Mouse (Mus musculus) MEL (cell line): ENCODE data around the gene Dock1.

Experiments used
- CHD2 ChIP-seq: IDR thresholded peaks from 2 replicates; pipeline ENCODE4 v1.6.1; 2011; ENCODE audit warnings: low read length, improper control_type of control experiment
- CTCF ChIP-seq, 3 experiments: IDR thresholded peaks in 2 of 3; conservative IDR thresholded peaks in 1 of 3; 2 replicates each; pipeline ENCODE4 v1.5.1; 2011 to 2012; ENCODE audit warnings: low read length in 3 of 3, low read depth in 2 of 3, mild to moderate bottlenecking in 2 of 3, improper control_type of control experiment in 1 of 3, inconsistent platforms in 1 of 3, mixed read lengths in 1 of 3, moderate library complexity in 1 of 3; ENCODE audit not compliant: control insufficient read depth in 1 of 3, insufficient read depth in 1 of 3, poor library complexity in 1 of 3, severe bottlenecking in 1 of 3
- EP300 ChIP-seq, 2 experiments: IDR thresholded peaks; 2 replicates each; pipeline ENCODE4 v1.6.1; 2011; ENCODE audit warnings: improper control_type of control experiment in 2 of 2, low read length in 2 of 2, low read depth in 1 of 2, mild to moderate bottlenecking in 1 of 2
- GABPA ChIP-seq: IDR thresholded peaks from 2 replicates; pipeline ENCODE4 v1.6.1; 2012; ENCODE audit warnings: low read depth, mild to moderate bottlenecking, inconsistent platforms, low read length, improper control_type of control experiment, moderate library complexity
- MAFK ChIP-seq: IDR thresholded peaks from 2 replicates; pipeline ENCODE4 v1.6.1; 2011; ENCODE audit warnings: low read depth, mild to moderate bottlenecking, low read length, improper control_type of control experiment, borderline replicate concordance
- MAX ChIP-seq: IDR thresholded peaks from 2 replicates; pipeline ENCODE4 v1.6.1; 2011; ENCODE audit warnings: low read length, improper control_type of control experiment
- MAZ ChIP-seq: IDR thresholded peaks from 2 replicates; pipeline ENCODE4 v1.6.1; 2012; ENCODE audit warnings: low read depth, mild to moderate bottlenecking, inconsistent platforms, low read length, improper control_type of control experiment
- POLR2A ChIP-seq, 2 experiments: IDR thresholded peaks; 2 replicates each; pipeline ENCODE4 v1.6.1; 2011 to 2012; ENCODE audit warnings: low read length in 2 of 2, mild to moderate bottlenecking in 2 of 2, control low read depth in 1 of 2, improper control_type of control experiment in 1 of 2, low read depth in 1 of 2, moderate library complexity in 1 of 2; ENCODE audit not compliant: control insufficient read depth in 1 of 2, insufficient read depth in 1 of 2, poor library complexity in 1 of 2
- POLR2AphosphoS5 ChIP-seq: IDR thresholded peaks from 2 replicates; pipeline ENCODE4 v1.6.1; 2012; ENCODE audit warnings: low read depth, borderline replicate concordance, mild to moderate bottlenecking, inconsistent platforms, low read length, moderate library complexity, mixed read lengths
- RCOR1 ChIP-seq: IDR thresholded peaks from 2 replicates; pipeline ENCODE4 v1.6.1; 2012; ENCODE audit warnings: low read depth, mild to moderate bottlenecking, inconsistent platforms, low read length, improper control_type of control experiment
- SIN3A ChIP-seq: IDR thresholded peaks from 2 replicates; pipeline ENCODE4 v1.6.1; 2012; ENCODE audit warnings: low read length, improper control_type of control experiment, inconsistent platforms
- TCF12 ChIP-seq: IDR thresholded peaks from 2 replicates; pipeline ENCODE4 v1.6.1; 2014; ENCODE audit warnings: low read depth, mild to moderate bottlenecking, inconsistent platforms, low read length, improper control_type of control experiment, moderate library complexity
- UBTF ChIP-seq: IDR thresholded peaks from 2 replicates; pipeline ENCODE4 v1.6.1; 2012; ENCODE audit warnings: low read depth, mild to moderate bottlenecking, inconsistent platforms, low read length, improper control_type of control experiment, moderate library complexity, borderline replicate concordance; ENCODE audit not compliant: insufficient read depth

DNA sequence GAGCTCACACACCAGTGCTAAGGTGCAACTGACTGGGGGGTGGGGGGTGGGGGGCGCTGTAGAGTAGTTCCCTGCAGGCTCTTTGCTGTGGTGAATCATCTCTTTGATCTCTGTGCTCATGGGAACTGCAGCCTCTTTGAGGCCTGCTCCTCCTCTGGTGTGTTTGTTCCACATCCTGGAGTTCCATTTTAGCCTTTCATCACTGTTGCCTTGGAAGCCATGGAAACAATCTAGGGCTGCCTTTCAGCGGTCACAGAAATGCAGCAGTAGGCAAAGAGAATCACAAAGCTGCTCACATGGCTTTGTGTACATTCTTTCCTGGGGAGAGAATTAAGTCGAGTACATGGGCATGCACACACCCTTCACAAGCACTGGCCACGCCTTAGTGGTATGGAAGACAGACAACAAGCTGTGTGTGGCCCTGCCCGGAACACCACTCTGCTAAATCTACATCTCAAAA, 468.7 kb downstream of the Dock1 start:
- no peak for TF ChIP-seq POLR2AphosphoS5
- TF ChIP-seq UBTF: no peak
- TF ChIP-seq GABPA: no peak
- no peak for TF ChIP-seq EP300 (IDR thresholded peaks at IDR 0.05; ENCODE audit: low read depth in 1 of 2, low read length in 2 of 2)
- no peak for TF ChIP-seq CTCF (IDR thresholded peaks at IDR 0.05 in 2 of 3, conservative IDR thresholded peaks at IDR 0.05 in 1 of 3; ENCODE audit: control insufficient read depth in 1 of 3, insufficient read depth in 1 of 3, low read depth in 2 of 3, low read length in 3 of 3, poor library complexity in 1 of 3, severe bottlenecking in 1 of 3)
- no peak for TF ChIP-seq POLR2A (IDR thresholded peaks at IDR 0.05; ENCODE audit: control insufficient read depth in 1 of 2, insufficient read depth in 1 of 2, low read depth in 1 of 2, low read length in 2 of 2, poor library complexity in 1 of 2)
- TF ChIP-seq MAZ: no peak
- no peak for TF ChIP-seq RCOR1
- no peak for TF ChIP-seq MAX
- TF ChIP-seq MAFK: no peak
- TF ChIP-seq TCF12: no peak
- TF ChIP-seq SIN3A: no peak
- no peak for TF ChIP-seq CHD2
